Mouse (Mus musculus): Measurements from ENCODE around the gene Kalrn.

Kalrn gene

GRCm38 (mm10) chr16:33937567-33937966 lies 635.8 kb downstream of the Kalrn start:
- peak; percentile 63 for DNase-seq (ENCODE audit: low spot score)

GRCm38 (mm10) chr16:33936885-33937284 lies 636.4 kb downstream of the Kalrn start:
- DNase-seq (ENCODE audit: low spot score), result no peak

- no peak for DNase-seq (ENCODE audit: low spot score)
Observed at GRCm38 (mm10) chr16:33935407-33935785, 637.9 kb downstream of the Kalrn start.

- DNase-seq (ENCODE audit: low spot score), result no peak
Observed at GRCm38 (mm10) chr16:33934701-33935406, 638.5 kb downstream of the Kalrn start.

GRCm38 (mm10) chr16:33933411-33933810 lies 639.9 kb downstream of the Kalrn start:
- DNase-seq (ENCODE audit: low spot score), result no peak

GRCm38 (mm10) chr16:33932126-33932525 lies 641.2 kb downstream of the Kalrn start:
- peak; percentile 81 for DNase-seq (ENCODE audit: low spot score)

- no peak for DNase-seq (ENCODE audit: low spot score)
Observed at GRCm38 (mm10) chr16:33931682-33932081, 641.6 kb downstream of the Kalrn start.

- DNase-seq (ENCODE audit: low spot score), result no peak
Observed at GRCm38 (mm10) chr16:33930785-33931184, 642.5 kb downstream of the Kalrn start.

- DNase-seq (ENCODE audit: low spot score), result no peak
Observed at GRCm38 (mm10) chr16:33928788-33929462, 644.4 kb downstream of the Kalrn start.

- DNase-seq (ENCODE audit: low spot score), result no peak
Observed at GRCm38 (mm10) chr16:33927263-33927824, 646.0 kb downstream of the Kalrn start.

GRCm38 (mm10) chr16:33923758-33924157 lies 649.6 kb downstream of the Kalrn start:
- no peak for DNase-seq (ENCODE audit: low spot score)

GRCm38 (mm10) chr16:33923001-33923316 lies 650.4 kb downstream of the Kalrn start:
- DNase-seq (ENCODE audit: low spot score), result no peak

- no peak for DNase-seq (ENCODE audit: low spot score)
Observed at GRCm38 (mm10) chr16:33922111-33923000, 651.0 kb downstream of the Kalrn start.

GRCm38 (mm10) chr16:33921514-33921913 lies 651.8 kb downstream of the Kalrn start:
- no peak for DNase-seq (ENCODE audit: low spot score)
